Mouse (Mus musculus): Measurements from ENCODE around the gene Tssk3. TPM values are rescaled to one million over a fixed set of nuclear protein-coding genes. Genes with fewer than 3 reads are reported as not detected.

Gene Tssk3
- total RNA-seq, 2 experiments from 2014 or later: not detected

GRCm38 (mm10) chr4:129451471-129452169, 39.2 kb downstream of the Tssk3 start:
- ATAC-seq (ENCODE audit: poor library complexity, severe bottlenecking): no peak

GRCm38 (mm10) chr4:129450851-129451250, 40.0 kb downstream of the Tssk3 start:
- ATAC-seq (ENCODE audit: poor library complexity, severe bottlenecking): no peak

GRCm38 (mm10) chr4:129448713-129449112, 42.1 kb downstream of the Tssk3 start:
- ATAC-seq (ENCODE audit: poor library complexity, severe bottlenecking): no peak

- no peak for ATAC-seq (ENCODE audit: poor library complexity, severe bottlenecking)
These were observed 42.9 kb downstream of the Tssk3 start for GRCm38 (mm10) chr4:129447778-129448563.

- ATAC-seq (ENCODE audit: poor library complexity, severe bottlenecking): no peak
These were observed 43.5 kb downstream of the Tssk3 start for GRCm38 (mm10) chr4:129447360-129447759.

GRCm38 (mm10) chr4:129441145-129441544, 49.7 kb downstream of the Tssk3 start:
- ATAC-seq (ENCODE audit: poor library complexity, severe bottlenecking): no peak

- ATAC-seq (ENCODE audit: poor library complexity, severe bottlenecking): no peak
These were observed 50.3 kb downstream of the Tssk3 start, which contains the start of gene Zbtb8b for GRCm38 (mm10) chr4:129440340-129441063. TSS of gene Zbtb8b (minus strand) at chr4:129440853.

Other genes with a start within 250 kb of the Tssk3 start
- not detected in 2 replicates for gene C77080, start 229.6 kb downstream of the Tssk3 start, total RNA-seq (2015)
- gene C77080, start 229.6 kb downstream of the Tssk3 start, total RNA-seq (2017): not detected in 2 replicates
- not detected in 2 replicates for gene Sync, start 203.4 kb downstream of the Tssk3 start, total RNA-seq (2015)
- gene Sync, start 203.4 kb downstream of the Tssk3 start, total RNA-seq (2017): 1.3 TPM in 1 of 2 replicates, not detected in the other
- gene Rbbp4, start 155.7 kb downstream of the Tssk3 start, total RNA-seq (2015): 174 and 182 TPM in 2 replicates
- gene Rbbp4, start 155.7 kb downstream of the Tssk3 start, total RNA-seq (2017): 86.5 and 88.9 TPM in 2 replicates
- gene Zbtb8os, start 155.3 kb downstream of the Tssk3 start, total RNA-seq (2015): 60.9 and 69.8 TPM in 2 replicates
- 79.7 and 84.8 TPM in 2 replicates for gene Zbtb8os, start 155.3 kb downstream of the Tssk3 start, total RNA-seq (2017)
- gene Zbtb8a, start 112.9 kb downstream of the Tssk3 start, total RNA-seq (2015): 3.0 and 3.3 TPM in 2 replicates
- 9.3 and 9.4 TPM in 2 replicates for gene Zbtb8a, start 112.9 kb downstream of the Tssk3 start, total RNA-seq (2017)
- not detected in 2 replicates for gene Zbtb8b, start 50.2 kb downstream of the Tssk3 start, total RNA-seq (2015)
- not detected in 2 replicates for gene Zbtb8b, start 50.2 kb downstream of the Tssk3 start, total RNA-seq (2017)
- 24.3 and 24.9 TPM in 2 replicates for gene Bsdc1, start 29.4 kb downstream of the Tssk3 start, total RNA-seq (2015)
- gene Bsdc1, start 29.4 kb downstream of the Tssk3 start, total RNA-seq (2017): 28.5 and 35.8 TPM in 2 replicates
- not detected in 2 replicates for gene Fam229a, start 168 bp upstream of the Tssk3 start, total RNA-seq (2015)
- gene Fam229a, start 168 bp upstream of the Tssk3 start, total RNA-seq (2017): not detected in 2 replicates
- gene Marcksl1, start 22.6 kb upstream of the Tssk3 start, total RNA-seq (2015): 28.5 and 32.6 TPM in 2 replicates
- gene Marcksl1, start 22.6 kb upstream of the Tssk3 start, total RNA-seq (2017): 25.4 and 29.3 TPM in 2 replicates
- 94.1 and 98.6 TPM in 2 replicates for gene Hdac1, start 51.7 kb upstream of the Tssk3 start, total RNA-seq (2015)
- 68.6 and 75.0 TPM in 2 replicates for gene Hdac1, start 51.7 kb upstream of the Tssk3 start, total RNA-seq (2017)
- gene Lck, start 82.6 kb upstream of the Tssk3 start, total RNA-seq (2015): 5.6 and 8.2 TPM in 2 replicates
- 6.0 and 6.9 TPM in 2 replicates for gene Lck, start 82.6 kb upstream of the Tssk3 start, total RNA-seq (2017)
- gene Fam167b, start 87.5 kb upstream of the Tssk3 start, total RNA-seq (2015): not detected in 2 replicates
- gene Fam167b, start 87.5 kb upstream of the Tssk3 start, total RNA-seq (2017): not detected in 2 replicates
- 186 and 204 TPM in 2 replicates for gene Eif3i, start 109.6 kb upstream of the Tssk3 start, total RNA-seq (2015)
- 140 and 156 TPM in 2 replicates for gene Eif3i, start 109.6 kb upstream of the Tssk3 start, total RNA-seq (2017)
- 104 and 120 TPM in 2 replicates for gene Tmem234, start 109.6 kb upstream of the Tssk3 start, total RNA-seq (2015)
- 126 and 128 TPM in 2 replicates for gene Tmem234, start 109.6 kb upstream of the Tssk3 start, total RNA-seq (2017)
- 1.0 and 3.5 TPM in 2 replicates for gene Dcdc2b, start 123.2 kb upstream of the Tssk3 start, total RNA-seq (2015)
- gene Dcdc2b, start 123.2 kb upstream of the Tssk3 start, total RNA-seq (2017): not detected in 2 replicates
- 14.3 and 16.6 TPM in 2 replicates for gene Iqcc, start 128.1 kb upstream of the Tssk3 start, total RNA-seq (2015)
- 6.4 and 7.4 TPM in 2 replicates for gene Iqcc, start 128.1 kb upstream of the Tssk3 start, total RNA-seq (2017)
- 49.7 and 68.6 TPM in 2 replicates for gene Ccdc28b, start 132.9 kb upstream of the Tssk3 start, total RNA-seq (2015)
- 77.2 and 89.0 TPM in 2 replicates for gene Ccdc28b, start 132.9 kb upstream of the Tssk3 start, total RNA-seq (2017)
- 14.6 and 16.3 TPM in 2 replicates for gene Txlna, start 150.0 kb upstream of the Tssk3 start, total RNA-seq (2015)
- 55.8 and 68.1 TPM in 2 replicates for gene Txlna, start 150.0 kb upstream of the Tssk3 start, total RNA-seq (2017)
- 17.4 and 25.4 TPM in 2 replicates for gene Kpna6, start 181.7 kb upstream of the Tssk3 start, total RNA-seq (2015)
- gene Kpna6, start 181.7 kb upstream of the Tssk3 start, total RNA-seq (2017): 20.7 and 21.6 TPM in 2 replicates
- 11.3 and 20.2 TPM in 2 replicates for gene Tmem39b, start 205.8 kb upstream of the Tssk3 start, total RNA-seq (2015)
- 2.6 and 10.9 TPM in 2 replicates for gene Tmem39b, start 205.8 kb upstream of the Tssk3 start, total RNA-seq (2017)

Measured in megakaryocyte, adult 5-6 weeks (primary cell).